Mouse (Mus musculus) MEL (cell line): ENCODE measurements at regions not wholly inside any gene's neighbourhood (a gene's known extent, or its start where the extent isn't known, plus 50 kb on each side); places are given as distances from the start of the nearest gene placed in this dataset.

Experiments
- DNase-seq: peaks from one replicate; pipeline ENCODE4 v3.0.0; 2011; ENCODE audit warnings: low read depth, low spot score
- H3K27ac ChIP-seq: 2 replicates; pipeline ENCODE4 v1.5.1; 2012; ENCODE audit warnings: low read depth, mild to moderate bottlenecking, control low read depth, low read length, moderate library complexity; ENCODE audit not compliant: control insufficient read depth
- H3K27me3 ChIP-seq, 2 experiments: fragments of 150-350 bp in 1 of 2; sonication (generic) in 1 of 2; 2 replicates each; pipeline ENCODE4 v1.6.1; 2012; ENCODE audit warnings: low read length in 2 of 2, mild to moderate bottlenecking in 2 of 2, improper control_type of control experiment in 1 of 2, moderate library complexity in 1 of 2; ENCODE audit not compliant: insufficient read depth in 2 of 2, control insufficient read depth in 1 of 2
- H3K36me3 ChIP-seq, 2 experiments: 2 replicates each; pipeline ENCODE4 v1.6.1; 2012 to 2014; ENCODE audit warnings: low read length in 2 of 2, improper control_type of control experiment in 1 of 2, inconsistent platforms in 1 of 2, mild to moderate bottlenecking in 1 of 2; ENCODE audit not compliant: insufficient read depth in 2 of 2, control insufficient read depth in 1 of 2
- H3K4me1 ChIP-seq, 2 experiments: fragments of 150-350 bp in 1 of 2; sonication (generic) in 1 of 2; 2 replicates each; pipeline ENCODE4 v1.6.1; 2012; ENCODE audit warnings: low read length in 2 of 2, improper control_type of control experiment in 1 of 2, mild to moderate bottlenecking in 1 of 2; ENCODE audit not compliant: insufficient read depth in 2 of 2, control insufficient read depth in 1 of 2
- H3K4me3 ChIP-seq, 2 experiments: fragments of 150-350 bp in 1 of 2; sonication (generic) in 1 of 2; 2 replicates each; pipeline ENCODE4 v1.5.1; 2012; ENCODE audit warnings: low read depth in 2 of 2, low read length in 2 of 2, mild to moderate bottlenecking in 2 of 2, moderate library complexity in 2 of 2, control low read depth in 1 of 2, improper control_type of control experiment in 1 of 2; ENCODE audit not compliant: control insufficient read depth in 1 of 2, insufficient read depth in 1 of 2
- H3K79me2 ChIP-seq: 2 replicates; pipeline ENCODE4 v1.6.1; 2012; ENCODE audit warnings: mild to moderate bottlenecking, low read length, moderate library complexity; ENCODE audit not compliant: control insufficient read depth, poor library complexity, insufficient read depth
- H3K9ac ChIP-seq: 2 replicates; pipeline ENCODE4 v1.6.1; 2012; ENCODE audit warnings: low read depth, mild to moderate bottlenecking, control low read depth, low read length, moderate library complexity; ENCODE audit not compliant: control insufficient read depth, poor library complexity, severe bottlenecking
- H3K9me3 ChIP-seq: fragments of 150-350 bp; sonication (generic); replicated peaks from 2 replicates; pipeline ENCODE4 v1.6.1; 2012; ENCODE audit warnings: mild to moderate bottlenecking, low read length, improper control_type of control experiment, moderate library complexity; ENCODE audit not compliant: insufficient read depth
- CHD2 ChIP-seq: IDR thresholded peaks from 2 replicates; pipeline ENCODE4 v1.6.1; 2011; ENCODE audit warnings: low read length, improper control_type of control experiment
- CTCF ChIP-seq, 3 experiments: IDR thresholded peaks in 2 of 3; conservative IDR thresholded peaks in 1 of 3; 2 replicates each; pipeline ENCODE4 v1.5.1; 2011 to 2012; ENCODE audit warnings: low read length in 3 of 3, low read depth in 2 of 3, mild to moderate bottlenecking in 2 of 3, improper control_type of control experiment in 1 of 3, inconsistent platforms in 1 of 3, mixed read lengths in 1 of 3, moderate library complexity in 1 of 3; ENCODE audit not compliant: control insufficient read depth in 1 of 3, insufficient read depth in 1 of 3, poor library complexity in 1 of 3, severe bottlenecking in 1 of 3
- ELF1 ChIP-seq: IDR thresholded peaks from 2 replicates; pipeline ENCODE4 v1.6.1; 2014; ENCODE audit warnings: low read depth, mild to moderate bottlenecking, inconsistent platforms, low read length, improper control_type of control experiment, moderate library complexity
- EP300 ChIP-seq, 2 experiments: IDR thresholded peaks; 2 replicates each; pipeline ENCODE4 v1.6.1; 2011; ENCODE audit warnings: improper control_type of control experiment in 2 of 2, low read length in 2 of 2, low read depth in 1 of 2, mild to moderate bottlenecking in 1 of 2
- ETS1 ChIP-seq: IDR thresholded peaks from 2 replicates; pipeline ENCODE4 v1.6.1; 2012; ENCODE audit warnings: low read depth, mild to moderate bottlenecking, inconsistent platforms, low read length, improper control_type of control experiment, moderate library complexity
- GATA1 ChIP-seq: IDR thresholded peaks from 2 replicates; pipeline ENCODE4 v1.6.1; 2011; ENCODE audit warnings: low read depth, low read length, improper control_type of control experiment
- JUND ChIP-seq: IDR thresholded peaks from 2 replicates; pipeline ENCODE4 v1.6.1; 2011; ENCODE audit warnings: low read depth, mild to moderate bottlenecking, improper control_type of control experiment, low read length
- MAFK ChIP-seq: IDR thresholded peaks from 2 replicates; pipeline ENCODE4 v1.6.1; 2011; ENCODE audit warnings: low read depth, mild to moderate bottlenecking, low read length, improper control_type of control experiment, borderline replicate concordance
- MAX ChIP-seq: IDR thresholded peaks from 2 replicates; pipeline ENCODE4 v1.6.1; 2011; ENCODE audit warnings: low read length, improper control_type of control experiment
- MAZ ChIP-seq: IDR thresholded peaks from 2 replicates; pipeline ENCODE4 v1.6.1; 2012; ENCODE audit warnings: low read depth, mild to moderate bottlenecking, inconsistent platforms, low read length, improper control_type of control experiment
- MXI1 ChIP-seq: IDR thresholded peaks from 2 replicates; pipeline ENCODE4 v1.6.1; 2011; ENCODE audit warnings: mild to moderate bottlenecking, low read depth, low read length, improper control_type of control experiment
- MYB ChIP-seq: IDR thresholded peaks from 2 replicates; pipeline ENCODE4 v1.6.1; 2011; ENCODE audit warnings: mild to moderate bottlenecking, low read depth, low read length, improper control_type of control experiment
- NELFE ChIP-seq: IDR thresholded peaks from 2 replicates; pipeline ENCODE4 v1.6.1; 2011; ENCODE audit warnings: low read depth, low read length, improper control_type of control experiment
- NRF1 ChIP-seq: IDR thresholded peaks from 2 replicates; pipeline ENCODE4 v1.6.1; 2014; ENCODE audit warnings: low read depth, mild to moderate bottlenecking, inconsistent platforms, low read length, improper control_type of control experiment, moderate library complexity; ENCODE audit not compliant: poor library complexity, insufficient read depth, severe bottlenecking
- POLR2A ChIP-seq, 2 experiments: IDR thresholded peaks; 2 replicates each; pipeline ENCODE4 v1.6.1; 2011 to 2012; ENCODE audit warnings: low read length in 2 of 2, mild to moderate bottlenecking in 2 of 2, control low read depth in 1 of 2, improper control_type of control experiment in 1 of 2, low read depth in 1 of 2, moderate library complexity in 1 of 2; ENCODE audit not compliant: control insufficient read depth in 1 of 2, insufficient read depth in 1 of 2, poor library complexity in 1 of 2
- POLR2AphosphoS2 ChIP-seq: IDR thresholded peaks from 2 replicates; pipeline ENCODE4 v1.6.1; 2011; ENCODE audit warnings: low read length, improper control_type of control experiment
- RCOR1 ChIP-seq: IDR thresholded peaks from 2 replicates; pipeline ENCODE4 v1.6.1; 2012; ENCODE audit warnings: low read depth, mild to moderate bottlenecking, inconsistent platforms, low read length, improper control_type of control experiment
- TCF12 ChIP-seq: IDR thresholded peaks from 2 replicates; pipeline ENCODE4 v1.6.1; 2014; ENCODE audit warnings: low read depth, mild to moderate bottlenecking, inconsistent platforms, low read length, improper control_type of control experiment, moderate library complexity
- UBTF ChIP-seq: IDR thresholded peaks from 2 replicates; pipeline ENCODE4 v1.6.1; 2012; ENCODE audit warnings: low read depth, mild to moderate bottlenecking, inconsistent platforms, low read length, improper control_type of control experiment, moderate library complexity, borderline replicate concordance; ENCODE audit not compliant: insufficient read depth
- ZKSCAN1 ChIP-seq: IDR thresholded peaks from 2 replicates; pipeline ENCODE4 v1.6.1; 2012; ENCODE audit warnings: low read depth, mild to moderate bottlenecking, inconsistent platforms, low read length, improper control_type of control experiment, moderate library complexity
- ZMIZ1 ChIP-seq: IDR thresholded peaks from 2 replicates; pipeline ENCODE4 v1.6.1; 2012; ENCODE audit warnings: low read depth, mild to moderate bottlenecking, inconsistent platforms, low read length, improper control_type of control experiment, moderate library complexity
- ZNF384 ChIP-seq: IDR thresholded peaks from 2 replicates; pipeline ENCODE4 v1.6.1; 2012; ENCODE audit warnings: low read depth, mild to moderate bottlenecking, inconsistent platforms, low read length, improper control_type of control experiment

DNA sequence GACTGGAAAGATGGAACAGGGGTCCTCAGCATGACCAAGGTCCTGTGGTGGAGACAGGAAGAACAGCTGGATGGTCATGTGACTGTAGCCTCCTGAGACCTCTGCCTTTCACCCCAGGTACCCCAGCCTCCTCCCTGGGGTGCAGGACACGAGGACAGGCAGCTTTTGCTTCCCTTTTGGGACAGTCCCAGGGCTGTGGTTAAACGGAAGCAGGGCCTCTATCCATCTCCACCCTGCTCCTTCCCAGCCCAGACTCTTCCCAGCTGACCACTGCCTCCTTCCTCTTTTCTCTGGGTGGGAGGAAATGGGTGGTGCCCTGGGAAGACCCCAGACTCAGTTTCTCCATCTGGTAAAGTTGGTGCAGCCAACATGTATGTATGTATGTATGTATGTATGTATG lies 62.0 kb upstream of the Tmem189 start:
- peaks cover 0 to 13% of the 10 kb centered on the region in 2 experiments; a peak in 2 of 4 replicates for H3K36me3 ChIP-seq
- H3K4me3 ChIP-seq: no peak overlapping the region
- DNase-seq: no peak
- no peaks in the 10 kb centered on the region for H3K27me3 ChIP-seq
- H3K9ac ChIP-seq: no peak overlapping the region
- H3K27ac ChIP-seq: no peak overlapping the region
- H3K4me1 ChIP-seq: peaks cover 9 to 26% of the 10 kb centered on the region in 2 experiments; a peak in 3 of 4 replicates
- H3K79me2 ChIP-seq: no peaks in the 10 kb centered on the region
- no peak for TF ChIP-seq ETS1
- no peak for TF ChIP-seq JUND
- no peaks in the 10 kb centered on the region for H3K9me3 ChIP-seq

DNA sequence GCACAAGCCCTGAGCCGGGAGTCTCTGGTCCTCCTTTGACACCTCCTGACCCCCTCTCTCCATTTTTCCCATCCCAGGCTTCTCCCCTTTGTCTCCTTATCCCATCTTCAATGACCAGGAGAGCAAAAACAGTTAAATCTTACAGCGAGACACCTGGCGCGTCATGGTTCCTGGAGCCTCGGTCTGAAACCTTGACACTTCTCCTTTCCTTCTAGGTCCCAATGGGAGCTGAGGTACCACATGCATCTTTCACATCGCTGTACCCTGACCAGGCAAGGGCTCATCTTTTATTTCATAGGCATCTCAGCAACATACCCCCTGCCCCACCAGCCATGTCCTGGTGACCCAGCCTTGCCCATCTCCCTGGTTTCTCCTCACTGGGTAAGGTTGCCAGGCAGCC lies 58.7 kb upstream of the Tmem189 start:
- no peak for DNase-seq
- Histone ChIP-seq H3K4me3 (no peak overlapping the region), H3K27me3 (no peaks in the 10 kb centered on the region), H3K4me1 (peaks cover 9 to 25% of the 10 kb centered on the region in 2 experiments; a peak in 3 of 4 replicates), H3K27ac (peak overlapping the region; percentile 78; the same call in 1 of the 2 replicates), H3K9me3 (no peaks in the 10 kb centered on the region), H3K9ac (no peak overlapping the region), H3K36me3 (peaks cover 0 to 13% of the 10 kb centered on the region in 2 experiments; a peak in 2 of 4 replicates), H3K79me2 (no peaks in the 10 kb centered on the region)
- no peak for TF ChIP-seq RCOR1
- no peak for TF ChIP-seq CTCF (IDR thresholded peaks at IDR 0.05 in 2 of 3, conservative IDR thresholded peaks at IDR 0.05 in 1 of 3; ENCODE audit: control insufficient read depth in 1 of 3, insufficient read depth in 1 of 3, low read depth in 2 of 3, low read length in 3 of 3, poor library complexity in 1 of 3, severe bottlenecking in 1 of 3)
- no peak for TF ChIP-seq NRF1
- TF ChIP-seq MYB: no peak
- no peak for TF ChIP-seq MAFK
- TF ChIP-seq ZKSCAN1: no peak
- TF ChIP-seq POLR2AphosphoS2: no peak
- no peak for TF ChIP-seq ETS1
- no peak for TF ChIP-seq TCF12
- no peak for TF ChIP-seq ZNF384

DNA sequence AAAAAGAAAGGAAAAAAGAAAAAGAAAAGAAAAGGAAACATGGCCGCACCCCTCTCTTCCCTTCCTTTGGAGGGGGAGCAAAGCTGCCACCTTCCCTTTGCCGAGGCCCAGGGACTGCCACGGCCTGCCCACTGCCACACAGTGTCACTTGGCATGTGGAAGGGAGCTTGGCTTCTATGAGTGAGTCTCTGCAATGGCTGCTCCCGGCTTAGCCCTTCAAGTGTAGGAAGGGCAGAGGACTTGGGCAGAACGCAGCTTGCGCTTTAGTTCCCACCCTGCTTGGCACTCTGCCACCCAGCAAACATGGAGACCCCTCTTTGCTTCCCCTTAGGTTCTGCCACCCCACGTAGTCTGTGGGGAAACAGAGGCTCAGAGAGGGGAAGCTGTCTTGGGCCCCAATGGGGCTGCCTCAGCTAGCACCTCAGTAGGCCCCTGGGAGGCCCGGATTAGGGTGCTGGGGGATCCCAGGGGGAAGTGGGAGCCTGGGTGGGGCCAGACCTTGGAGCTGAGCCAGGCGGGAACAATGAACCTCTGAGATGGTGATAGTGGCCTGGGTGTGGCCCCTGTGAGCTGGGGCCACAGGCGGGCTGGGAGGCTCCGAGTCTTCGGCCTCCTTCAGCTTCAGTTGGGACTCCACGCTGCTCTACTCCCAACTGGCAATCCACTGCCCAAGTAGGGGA lies 57.7 kb upstream of the Tmem189 start:
- DNase-seq: peak; percentile 93
- H3K9ac ChIP-seq: peak overlapping the region; percentile 69
- peak overlapping the region; percentile 0 to 20; a peak in 3 of 4 replicates for H3K4me3 ChIP-seq
- peaks cover 9 to 20% of the 10 kb centered on the region in 2 experiments; a peak in 3 of 4 replicates for H3K4me1 ChIP-seq
- H3K27ac ChIP-seq: peak overlapping the region; percentile 88
- no peaks in the 10 kb centered on the region for H3K79me2 ChIP-seq
- H3K27me3 ChIP-seq: no peaks in the 10 kb centered on the region
- no peaks in the 10 kb centered on the region for H3K9me3 ChIP-seq
- H3K36me3 ChIP-seq: peaks cover 0 to 13% of the 10 kb centered on the region in 2 experiments; a peak in 2 of 4 replicates
- TF ChIP-seq CTCF (IDR thresholded peaks at IDR 0.05 in 2 of 3, conservative IDR thresholded peaks at IDR 0.05 in 1 of 3; ENCODE audit: control insufficient read depth in 1 of 3, insufficient read depth in 1 of 3, low read depth in 2 of 3, low read length in 3 of 3, poor library complexity in 1 of 3, severe bottlenecking in 1 of 3) (no peak), ZMIZ1 (0 out of 2 replicates have a peak, but pooled peaks have one; percentile 45), POLR2A (IDR thresholded peaks at IDR 0.05; ENCODE audit: control insufficient read depth in 1 of 2, insufficient read depth in 1 of 2, low read depth in 1 of 2, low read length in 2 of 2, poor library complexity in 1 of 2) (peak in 1 of 2 experiments; percentile 45; a peak in 1 of 4 replicates), ZNF384 (no peak), NELFE (peak; percentile 42; the same call in 1 of the 2 replicates), EP300 (IDR thresholded peaks at IDR 0.05; ENCODE audit: low read depth in 1 of 2, low read length in 2 of 2) (peak; percentile 67 to 76), TCF12 (peak; percentile 51), UBTF (no peak), MAFK (no peak), CHD2 (no peak), MXI1 (peak; percentile 33), ELF1 (peak; percentile 40), GATA1 (0 out of 2 replicates have a peak, but pooled peaks have one; percentile 24), RCOR1 (peak; percentile 73), ETS1 (peak; percentile 78), MAZ (peak; percentile 58; the same call in 1 of the 2 replicates), MAX (0 out of 2 replicates have a peak, but pooled peaks have one; percentile 30), NRF1 (0 out of 2 replicates have a peak, but pooled peaks have one; percentile 8)
